Mouse (Mus musculus) inflammation-experienced regulatory T-cells, adult 6 months (primary cell): ENCODE results near the gene Trp73. TPM values are rescaled to one million over a fixed set of nuclear protein-coding genes. Genes with fewer than 3 reads are reported as not detected.

Source experiments
- ATAC-seq: one replicate; pipeline ENCODE4 v1.8.0; 2017
- polyA plus RNA-seq, 3 experiments: library from polyadenylated mRNA; unstranded; fragments of 100-300 nt; shearing (Covaris generic); gene quantifications; one replicate each; pipeline ENCODE4 v1.2.1; 2017

The Trp73 gene
- polyA plus RNA-seq, 3 experiments from 2014 or later = 0.34 TPM; not detected in 2

- no peak for ATAC-seq
Observed at GRCm38 (mm10) chr4:154099361-154099760, 40.6 kb downstream of the Trp73 start.

GRCm38 (mm10) chr4:154096111-154096510 lies 43.9 kb downstream of the Trp73 start:
- no peak for ATAC-seq

DNA sequence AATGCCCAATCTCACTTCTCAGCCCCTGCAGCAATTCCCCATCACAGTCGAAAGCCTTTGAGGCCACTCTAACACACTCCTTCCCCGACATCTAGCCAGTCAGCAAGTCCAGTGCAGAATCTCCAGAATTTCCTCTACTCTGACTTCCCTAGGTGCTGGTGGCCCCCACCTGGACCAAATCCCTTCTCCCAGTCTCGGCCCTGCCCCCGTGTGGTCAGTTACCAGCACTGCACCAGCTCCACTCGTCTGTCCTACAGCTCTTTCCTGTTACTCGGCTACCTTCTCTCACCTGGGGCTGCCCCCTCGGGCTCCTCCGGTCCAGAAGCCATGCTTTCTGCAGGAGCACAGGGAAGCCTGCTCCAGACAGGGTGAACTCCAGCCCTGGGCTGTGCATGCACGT lies 46.8 kb downstream of the Trp73 start:
- ATAC-seq = no peak

DNA sequence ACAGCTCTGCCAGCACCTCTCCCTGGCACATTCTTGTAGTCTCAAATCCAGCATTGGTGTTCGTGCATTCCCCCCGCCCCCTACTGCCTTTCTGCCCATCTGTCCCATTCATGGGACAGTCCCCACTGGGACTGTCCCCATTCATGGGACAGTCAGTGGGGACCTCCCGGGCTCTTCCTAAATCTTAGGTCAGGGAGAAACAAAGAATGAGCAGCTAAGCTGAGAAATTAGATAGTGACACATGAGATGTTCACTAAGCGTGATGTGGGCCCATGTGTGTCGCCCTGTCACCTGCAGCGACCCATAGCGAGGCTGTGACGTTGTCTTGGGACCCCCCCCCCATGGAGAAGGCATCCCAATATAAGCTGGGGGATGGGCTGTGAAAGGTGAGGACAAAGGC lies 48.7 kb downstream of the Trp73 start:
- ATAC-seq = no peak

GRCm38 (mm10) chr4:154089205-154089604 lies 50.8 kb downstream of the Trp73 start:
- ATAC-seq = no peak

DNA sequence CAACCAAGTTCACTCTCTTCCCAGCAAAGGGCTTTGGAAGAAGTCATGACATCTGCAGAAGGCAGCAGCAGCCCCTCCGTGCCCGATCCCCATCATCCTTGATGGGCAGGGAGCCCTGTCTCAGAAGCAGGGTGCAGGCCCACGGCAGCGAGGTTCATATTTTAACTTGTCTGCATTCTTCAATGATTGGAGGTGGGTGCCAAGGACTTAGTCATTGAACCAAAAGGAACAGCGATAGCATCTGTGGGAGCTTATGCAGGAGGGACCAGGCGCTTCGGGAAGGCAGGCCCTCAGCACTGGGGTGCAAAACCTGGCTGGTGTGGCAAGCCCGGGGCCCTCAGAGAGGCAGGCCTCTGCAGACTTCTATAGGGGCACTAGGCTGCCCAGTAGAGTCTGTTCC lies 53.6 kb downstream of the Trp73 start:
- ATAC-seq = no peak

DNA sequence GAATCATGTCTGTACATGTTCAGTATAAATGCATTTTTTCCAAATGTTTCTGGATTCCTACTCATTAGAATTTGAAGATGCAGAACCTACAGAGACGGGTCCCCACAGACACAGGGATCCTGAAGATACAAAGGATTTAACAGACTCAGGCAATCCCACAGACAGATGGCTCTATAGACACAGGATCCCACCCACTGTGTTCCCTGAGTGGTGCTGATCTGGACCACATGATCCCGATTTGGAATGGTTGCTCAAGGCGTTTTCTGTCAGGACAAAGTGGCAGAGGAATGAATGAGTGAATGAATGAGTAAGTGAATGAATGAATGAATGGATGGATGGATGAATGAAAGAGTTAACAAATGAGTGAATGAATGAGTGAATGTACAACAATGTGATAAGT lies 54.2 kb downstream of the Trp73 start:
- no peak for ATAC-seq

DNA sequence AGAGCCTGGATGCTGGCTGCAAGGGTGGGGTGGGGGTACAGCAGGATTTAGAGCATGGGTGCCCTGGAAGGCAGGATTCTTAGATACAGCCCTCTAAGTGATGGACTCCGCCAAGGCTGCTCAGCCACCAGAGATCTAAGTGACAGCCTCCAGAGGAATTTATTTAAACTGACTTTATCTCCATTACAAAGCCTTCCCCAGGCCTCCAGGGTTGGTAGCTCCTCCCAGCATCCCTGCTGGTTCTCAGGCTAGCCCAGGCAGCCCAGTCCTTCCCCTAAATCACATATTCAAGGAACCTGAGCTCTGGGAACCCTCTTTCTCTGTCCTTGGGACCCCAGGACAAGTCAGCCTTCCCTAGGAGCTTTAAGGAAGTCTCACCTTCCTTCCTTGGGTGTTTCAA lies 58.0 kb downstream of the Trp73 start:
- ATAC-seq = no peak

- no peak for ATAC-seq
Observed at GRCm38 (mm10) chr4:154081021-154081420, 59.0 kb downstream of the Trp73 start.

DNA sequence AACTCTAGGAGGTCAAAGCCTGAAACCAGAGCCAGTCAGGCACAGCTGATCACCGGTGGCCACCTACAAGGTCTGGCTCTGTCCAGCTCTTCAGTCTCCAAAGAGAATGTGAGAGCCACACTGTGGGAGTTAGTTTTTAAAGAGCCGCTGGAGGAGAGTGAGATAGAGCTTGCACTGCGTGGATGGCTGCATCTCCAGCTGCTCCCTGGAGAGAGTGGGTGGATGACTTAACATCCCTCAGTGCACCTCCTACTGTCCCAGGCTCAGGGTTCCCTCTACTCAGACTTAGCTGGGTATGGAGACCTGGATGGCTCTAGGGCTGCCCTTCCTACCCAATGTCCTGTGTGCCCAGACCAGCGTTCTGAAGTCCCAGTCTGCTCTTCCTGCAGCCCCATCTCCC lies 59.8 kb downstream of the Trp73 start:
- ATAC-seq = no peak

DNA sequence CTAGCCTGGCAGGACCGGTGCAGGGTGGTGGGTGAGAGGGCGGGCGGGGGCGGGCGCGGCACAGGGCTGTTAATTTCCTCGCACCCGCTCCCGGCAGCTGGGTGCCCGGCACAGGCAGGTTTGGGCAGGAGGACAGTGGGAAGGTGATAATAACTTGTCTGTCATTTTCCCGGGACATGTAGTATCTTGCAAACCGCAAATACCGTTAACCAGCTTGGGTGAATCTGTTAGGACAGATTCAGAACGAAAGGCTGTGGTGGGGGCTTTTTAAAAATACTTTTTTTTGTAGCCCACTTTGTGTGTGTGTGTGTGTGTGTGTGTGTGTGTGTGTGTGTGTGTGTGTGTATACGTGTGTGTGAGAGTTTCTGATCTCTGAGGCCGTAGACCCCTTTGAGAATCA lies 68.1 kb downstream of the Trp73 start:
- no peak for ATAC-seq

- no peak for ATAC-seq
Observed at GRCm38 (mm10) chr4:154071521-154071920, 68.5 kb downstream of the Trp73 start.

DNA sequence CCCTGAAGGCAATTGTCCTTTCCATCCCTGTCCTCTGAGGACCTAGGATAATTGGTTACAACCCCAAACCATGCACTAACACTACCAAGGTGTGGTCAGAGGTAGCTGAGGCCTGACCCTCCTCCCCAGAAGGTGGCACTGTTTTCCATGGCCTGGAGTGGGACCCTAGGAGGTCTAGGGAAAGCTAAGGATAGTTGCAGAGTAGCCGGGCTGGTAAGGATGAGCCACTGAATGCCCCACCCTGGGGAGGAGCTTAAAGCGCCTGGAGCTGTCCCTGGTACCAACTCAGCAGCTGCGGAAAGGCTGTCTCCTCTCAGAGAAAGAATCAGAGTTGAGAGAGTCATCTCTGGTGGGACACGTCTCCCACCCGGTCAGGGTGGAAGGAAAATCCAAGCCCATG lies 69.1 kb downstream of the Trp73 start:
- ATAC-seq = no peak

DNA sequence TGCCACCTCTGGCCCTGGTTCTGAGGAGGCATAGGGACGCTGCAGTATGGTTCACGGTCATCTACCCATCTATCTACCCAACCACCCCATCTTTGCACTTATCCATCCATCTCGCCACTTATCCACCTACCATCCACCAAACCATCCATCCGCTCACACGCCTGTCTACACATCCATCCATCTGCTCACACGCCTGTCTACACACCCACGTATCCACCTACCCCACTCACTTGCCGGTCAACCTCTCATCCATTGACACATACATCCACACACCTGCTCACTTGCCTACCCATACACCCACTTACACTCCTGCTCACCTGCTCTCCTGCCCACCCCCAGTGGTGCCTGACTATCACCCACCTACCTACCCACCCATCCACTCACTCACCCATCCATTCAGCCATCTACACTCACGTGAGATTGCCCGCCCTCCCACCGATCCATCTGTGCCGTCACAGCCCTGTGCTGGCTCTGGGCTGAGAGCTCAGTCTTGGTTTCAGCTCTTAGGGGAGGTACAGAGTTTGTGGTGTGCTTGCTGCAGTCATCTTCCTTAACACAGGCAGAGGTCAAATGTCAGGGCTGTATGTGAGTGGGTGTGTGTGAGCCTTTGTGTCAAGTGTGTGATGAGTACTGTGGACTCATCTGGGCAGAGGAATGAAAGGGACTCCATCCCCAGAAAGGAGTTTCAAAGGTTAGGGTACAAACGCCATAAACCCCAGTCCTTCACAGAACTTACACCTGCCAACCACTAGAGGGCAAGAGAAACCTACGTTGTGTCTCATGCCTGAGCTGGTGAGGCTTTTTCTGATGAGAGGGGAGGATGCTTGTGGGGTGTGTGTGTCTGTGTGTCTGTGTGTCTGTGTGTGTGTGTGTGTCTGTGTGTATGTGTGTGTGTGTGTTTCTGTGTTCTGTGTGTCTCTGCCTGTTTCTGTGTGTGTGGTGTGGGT lies 74.9 kb downstream of the Trp73 start:
- no peak for ATAC-seq

- ATAC-seq = no peak
Observed at GRCm38 (mm10) chr4:154057696-154058095, 82.3 kb downstream of the Trp73 start.

GRCm38 (mm10) chr4:154056661-154057060 lies 83.3 kb downstream of the Trp73 start:
- ATAC-seq = no peak

- no peak for ATAC-seq
Observed at GRCm38 (mm10) chr4:154056046-154056445, 84.0 kb downstream of the Trp73 start.

DNA sequence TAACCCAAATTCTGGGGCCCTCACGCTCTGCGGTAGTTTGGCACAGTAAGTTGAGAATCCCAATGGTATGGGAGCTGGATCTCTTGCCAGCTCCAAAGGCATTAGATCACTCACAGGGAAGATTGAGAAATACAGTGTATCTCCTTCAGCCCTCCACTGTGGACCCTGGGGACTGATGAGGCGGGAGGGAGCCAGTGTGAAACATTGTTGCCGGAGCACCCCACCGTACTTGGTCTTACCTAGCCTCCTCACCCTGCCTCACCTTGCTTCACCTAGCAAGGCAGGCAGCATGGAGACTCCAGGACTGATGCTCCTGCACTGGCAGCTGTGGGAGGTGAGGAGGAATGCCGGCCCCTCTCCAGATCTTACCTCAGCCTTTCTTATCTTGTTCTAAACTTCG lies 84.5 kb downstream of the Trp73 start:
- no peak for ATAC-seq

DNA sequence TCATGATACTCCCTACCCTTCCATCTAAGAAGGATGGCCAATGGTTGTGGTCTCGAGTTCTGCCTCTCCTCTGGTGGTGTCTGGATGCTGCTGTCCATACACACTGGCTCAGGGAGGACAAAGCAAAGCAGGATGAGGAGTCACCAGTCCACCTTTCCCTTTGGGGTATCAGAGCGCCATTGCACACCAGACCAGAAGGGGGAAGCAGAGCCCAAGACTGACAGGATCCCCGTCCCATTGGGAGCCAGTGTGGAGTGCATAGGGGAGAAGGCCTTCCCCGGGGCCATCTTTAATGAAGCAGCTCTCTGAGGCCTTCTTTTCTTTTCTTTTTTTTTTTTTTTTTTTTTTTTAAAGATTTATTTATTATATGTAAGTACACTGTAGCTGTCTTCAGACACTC lies 86.9 kb downstream of the Trp73 start:
- no peak for ATAC-seq

- no peak for ATAC-seq
Observed at GRCm38 (mm10) chr4:154051401-154051800, 88.6 kb downstream of the Trp73 start.

DNA sequence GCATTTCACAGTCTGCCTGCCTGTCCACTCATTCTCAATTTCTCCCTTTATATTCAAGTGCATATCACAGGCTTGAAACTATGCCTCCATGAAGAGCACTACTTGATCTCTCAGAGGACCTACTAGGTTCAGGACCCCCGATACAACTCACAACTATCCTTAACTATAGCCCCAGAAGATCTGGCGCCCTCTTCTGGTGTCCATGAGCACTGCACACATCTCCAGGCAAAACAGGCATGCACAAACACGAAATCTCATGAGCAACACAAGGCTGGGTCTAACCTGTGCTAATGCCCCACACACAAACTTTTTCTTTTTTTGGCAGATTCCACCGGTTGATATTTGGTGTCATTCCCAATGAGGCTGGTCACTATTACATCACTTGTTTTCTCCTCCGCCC lies 94.2 kb downstream of the Trp73 start:
- ATAC-seq = no peak

- ATAC-seq = no peak
Observed at GRCm38 (mm10) chr4:154042577-154042976, 97.4 kb downstream of the Trp73 start, which contains the start of gene Ccdc27. Gene Ccdc27 (minus strand): TSS chr4:154042677.

- ATAC-seq = no peak
Observed at GRCm38 (mm10) chr4:154037123-154037522, 102.9 kb downstream of the Trp73 start.

DNA sequence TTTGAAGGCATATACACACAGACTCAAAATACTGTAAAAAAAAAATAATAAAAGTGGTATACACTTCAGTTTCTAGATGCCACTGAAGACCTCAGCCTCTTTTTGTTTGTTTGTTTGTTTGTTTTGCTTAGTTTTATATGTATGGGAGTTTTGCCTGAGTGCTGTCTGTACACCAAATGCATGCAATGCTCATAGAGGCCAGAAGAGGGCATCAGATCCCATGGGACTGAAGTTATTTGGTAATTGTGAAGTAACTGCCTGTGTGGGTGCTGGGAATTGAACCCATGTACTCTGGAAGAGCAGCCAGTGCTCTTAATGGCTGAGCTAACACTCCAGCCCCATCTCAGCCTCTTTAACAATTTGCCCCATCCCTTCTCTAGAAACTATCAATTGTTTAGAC lies 111.4 kb downstream of the Trp73 start:
- no peak for ATAC-seq

- ATAC-seq = no peak
Observed at GRCm38 (mm10) chr4:154028066-154028465, 111.9 kb downstream of the Trp73 start.
